Mouse (Mus musculus): ENCODE measurements at regions not wholly inside any gene's neighbourhood (a gene's known extent, or its start where the extent isn't known, plus 50 kb on each side); places are given as distances from the start of the nearest gene placed in this dataset.
A peak's percentile ranks its signal among the peaks of the same experiment; 100 is the strongest.

DNA sequence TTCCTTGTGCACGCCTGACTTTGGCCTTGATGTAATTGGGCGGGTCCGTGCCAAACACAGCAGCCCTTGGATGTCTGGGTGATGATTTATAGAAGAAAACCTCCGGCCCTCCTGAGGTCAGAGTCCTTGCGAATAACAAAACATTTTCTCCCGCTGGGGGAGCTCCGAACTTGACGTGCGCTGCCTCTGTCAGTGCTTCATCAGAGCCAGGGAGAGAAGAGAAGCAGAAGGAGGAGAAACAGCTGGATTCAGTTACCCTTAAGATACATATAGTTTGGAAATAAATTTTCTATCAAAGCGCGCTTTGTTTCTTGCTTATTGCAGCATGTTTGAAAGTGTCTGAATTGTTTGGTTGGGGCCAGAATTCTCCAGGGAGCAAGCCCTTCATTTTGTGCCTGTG lies 225.2 kb upstream of the Myocd start:
- no peak for DNase-seq (ENCODE audit: extremely low read depth, low read depth, low spot score)

DNA sequence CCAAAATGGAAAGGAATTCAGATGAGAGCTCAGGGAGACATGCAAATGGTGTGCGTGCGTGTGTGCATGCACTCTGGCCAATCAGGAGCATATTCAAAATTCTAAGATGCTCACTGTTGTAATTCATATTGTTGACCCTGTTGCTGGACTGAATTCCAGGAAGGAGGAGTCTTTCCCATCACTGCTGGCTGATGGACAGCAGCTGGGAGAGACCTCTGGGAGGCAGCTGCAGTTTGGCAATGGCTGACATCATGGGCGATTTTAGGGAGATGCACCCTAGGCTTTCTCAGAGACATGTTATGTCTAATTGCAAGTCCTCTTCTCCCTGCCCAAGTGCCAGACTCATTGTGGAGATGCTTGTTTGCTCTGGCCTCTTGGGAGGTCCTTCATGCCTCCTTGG lies 220.6 kb upstream of the Myocd start:
- no peak for DNase-seq (ENCODE audit: extremely low read depth, low read depth, low spot score)

DNA sequence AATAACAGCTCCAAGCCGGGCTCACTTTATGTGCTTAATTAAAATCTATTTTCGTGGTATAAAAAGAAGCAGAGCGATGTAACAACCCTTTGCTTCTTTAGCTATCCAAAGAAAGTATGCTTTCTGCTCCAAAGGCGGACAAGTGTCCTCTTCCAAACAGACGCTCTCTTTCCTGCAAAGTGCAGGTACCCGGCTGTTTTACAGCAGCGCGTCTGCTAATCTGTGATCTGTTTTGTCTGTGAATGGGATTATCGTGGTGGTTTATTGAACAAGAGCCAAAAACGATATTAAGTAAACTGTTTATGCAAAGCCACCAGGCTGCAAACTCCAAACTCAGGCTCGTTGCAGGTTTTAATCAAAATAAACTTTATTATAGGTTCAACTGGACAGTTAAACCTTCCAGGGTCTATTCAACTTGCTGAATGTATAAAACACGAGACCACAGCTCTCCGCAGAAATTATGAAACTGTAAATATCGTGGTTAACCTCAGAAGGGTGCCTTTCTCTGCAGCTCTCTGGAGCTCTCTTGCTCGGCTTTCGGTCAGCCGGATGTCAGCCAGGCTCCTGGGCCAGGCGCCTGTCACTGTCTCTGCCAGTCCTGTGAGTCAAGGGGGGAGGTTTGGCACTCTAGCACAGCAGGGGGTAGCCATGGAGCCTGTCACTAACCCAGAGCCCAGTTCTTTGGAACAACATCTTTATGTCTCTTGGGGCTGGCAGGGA lies 206.2 kb upstream of the Myocd start:
- DNase-seq (ENCODE audit: extremely low read depth, low read depth, low spot score) = no peak

DNA sequence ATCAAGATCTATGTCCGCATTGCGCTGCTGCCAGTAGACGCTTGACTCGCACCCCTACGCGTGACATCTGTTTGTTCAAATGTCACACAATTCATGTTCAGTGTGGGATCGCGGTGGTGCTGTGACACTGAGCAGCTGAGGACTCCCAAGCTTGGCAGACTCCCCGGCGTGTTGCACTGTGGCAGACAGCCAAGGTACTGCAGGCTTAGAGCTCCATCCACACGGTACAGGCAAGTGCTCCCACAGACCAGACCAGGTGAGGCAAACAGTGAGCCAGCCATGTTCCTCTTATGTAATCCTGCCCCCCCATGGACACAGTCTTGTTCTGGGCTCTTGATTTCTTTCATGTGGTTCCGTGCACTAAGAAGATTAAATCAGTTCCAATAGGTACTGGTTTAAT lies 205.5 kb upstream of the Myocd start:
- no peak for DNase-seq (ENCODE audit: extremely low read depth, low read depth, low spot score)

DNA sequence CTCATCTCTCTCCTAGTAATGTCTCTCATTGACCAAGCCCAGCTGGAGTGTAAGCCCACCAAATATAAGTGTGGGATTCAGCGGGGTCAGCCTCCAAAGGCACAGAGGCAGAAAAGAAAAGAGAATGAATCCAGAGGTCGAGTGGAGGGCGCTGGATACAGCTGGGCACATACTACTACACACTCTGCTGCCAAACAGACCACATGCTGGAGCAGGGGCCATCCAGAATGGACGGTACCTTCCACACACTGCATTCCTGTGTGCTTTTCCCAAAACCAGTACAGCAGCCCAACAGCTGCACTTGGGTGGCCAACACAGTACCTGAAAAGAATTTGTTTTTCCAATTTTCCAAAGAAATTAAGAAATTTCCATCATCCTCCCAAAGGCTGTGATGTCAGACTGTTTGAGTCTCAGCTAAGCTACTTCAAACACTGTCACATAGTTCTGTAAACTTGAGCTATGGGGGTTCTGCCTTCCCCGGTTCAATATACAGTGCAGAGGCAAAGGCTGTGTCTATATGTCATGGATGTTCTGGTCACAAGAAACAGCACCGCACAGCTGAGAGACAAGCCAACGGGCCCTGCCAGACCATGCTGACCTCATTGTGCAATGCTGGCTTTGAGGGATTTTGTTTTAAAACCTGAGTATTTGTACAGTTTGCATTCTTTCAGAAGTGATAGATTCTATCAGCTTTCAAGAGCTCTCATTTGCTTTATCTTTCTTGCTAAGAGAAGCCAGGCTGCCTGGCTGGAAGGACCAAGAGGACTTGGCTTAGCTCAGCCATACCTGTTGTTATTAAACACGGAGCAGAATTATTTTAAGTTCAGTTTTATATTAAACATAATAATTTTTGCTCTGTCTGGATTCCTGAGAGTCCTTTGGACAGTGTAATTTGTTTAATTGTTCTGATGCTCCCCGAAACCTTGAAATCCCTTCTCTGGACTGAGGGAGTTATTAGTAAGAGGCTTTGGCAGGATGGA lies 200.3 kb upstream of the Myocd start:
- no peak for DNase-seq (ENCODE audit: extremely low read depth, low read depth, low spot score)

DNA sequence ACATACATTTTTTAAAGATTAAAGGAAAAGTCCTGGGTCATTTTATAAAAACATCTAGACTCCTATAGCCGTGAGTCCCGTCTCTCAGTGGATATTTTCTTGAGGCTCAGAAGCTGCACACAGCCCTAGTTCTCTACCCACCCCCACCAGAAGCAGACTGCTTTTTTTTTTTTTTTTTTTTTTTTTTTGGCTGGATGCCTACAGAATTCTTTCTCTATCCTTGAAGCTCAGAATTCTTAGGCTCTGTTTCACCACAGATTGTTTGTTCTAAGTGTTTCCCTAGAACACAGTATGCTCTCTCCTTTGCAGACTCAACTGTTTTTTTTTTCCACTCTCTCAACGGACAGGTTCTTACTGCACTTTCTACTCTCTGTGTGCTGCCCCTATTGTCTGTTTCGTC lies 191.3 kb upstream of the Myocd start:
- DNase-seq (ENCODE audit: extremely low read depth, low read depth, low spot score) = no peak

DNA sequence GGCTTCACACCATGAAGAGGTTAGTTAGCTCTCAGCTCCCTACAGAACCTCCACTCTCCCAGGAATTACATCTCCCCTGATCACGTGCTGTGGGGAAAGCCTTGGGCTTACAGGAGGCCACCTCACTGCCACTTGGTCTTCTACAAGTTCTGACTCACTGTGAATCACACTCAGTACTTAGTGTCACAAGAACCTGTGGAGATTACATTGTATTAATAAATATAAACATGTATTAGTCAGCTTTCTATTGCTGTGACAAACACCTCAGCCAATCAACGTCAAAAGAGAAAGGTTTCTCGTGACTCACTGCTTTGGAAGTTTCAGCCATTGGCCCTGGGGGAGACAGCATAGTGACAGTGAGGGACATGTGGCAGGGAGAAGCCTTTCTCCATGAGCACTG lies 178.6 kb upstream of the Myocd start:
- no peak for DNase-seq (ENCODE audit: extremely low read depth, low read depth, low spot score)

DNA sequence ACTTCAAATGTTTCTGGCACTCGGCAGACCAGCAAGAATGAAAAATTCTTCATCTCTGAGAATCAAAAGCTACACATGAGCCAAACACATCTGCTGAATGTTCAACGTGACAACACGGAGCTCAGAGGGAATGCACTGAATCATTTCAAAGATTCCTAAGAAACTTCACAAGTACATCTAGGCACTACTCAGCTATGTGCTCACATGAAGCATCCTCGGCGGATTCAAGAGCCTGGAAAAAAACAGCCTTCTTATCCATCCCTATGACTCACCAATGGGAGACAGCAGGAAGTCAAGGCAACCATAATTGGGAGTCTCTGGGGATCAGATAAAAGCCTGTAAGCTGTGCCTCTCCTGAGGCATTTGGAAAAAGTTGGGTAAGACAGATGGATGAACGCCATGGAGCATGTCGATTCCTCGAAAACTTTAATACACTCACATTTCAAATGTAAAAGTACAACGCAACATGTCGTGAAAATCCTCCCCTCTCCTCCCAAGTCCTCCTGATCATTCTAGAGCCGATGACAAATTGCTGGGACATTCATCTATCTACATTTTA lies 173.8 kb upstream of the Myocd start:
- no peak for DNase-seq (ENCODE audit: extremely low read depth, low read depth, low spot score)

DNA sequence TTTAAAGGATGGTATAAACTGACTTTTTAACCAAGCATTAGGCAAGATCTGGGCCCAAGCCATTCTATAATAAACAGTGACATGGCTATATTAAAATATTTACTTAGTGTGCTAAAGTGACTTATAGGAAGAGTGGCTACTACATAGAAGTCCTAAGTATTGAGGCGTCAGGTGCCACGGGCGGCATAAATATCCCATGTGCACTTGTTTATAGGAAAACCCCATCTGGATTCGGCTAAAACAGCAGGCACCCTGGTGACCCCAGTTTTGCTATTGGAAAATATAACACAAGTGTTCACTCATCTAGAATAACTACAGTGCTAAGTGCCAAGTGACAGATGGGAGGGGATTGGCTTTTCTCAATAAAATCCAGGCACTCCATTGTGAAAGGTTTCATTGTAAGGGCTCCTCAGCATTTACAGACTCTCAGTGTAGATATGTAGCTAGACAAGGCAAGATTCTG lies 165.9 kb upstream of the Myocd start:
- DNase-seq (ENCODE audit: extremely low read depth, low read depth, low spot score) = no peak

DNA sequence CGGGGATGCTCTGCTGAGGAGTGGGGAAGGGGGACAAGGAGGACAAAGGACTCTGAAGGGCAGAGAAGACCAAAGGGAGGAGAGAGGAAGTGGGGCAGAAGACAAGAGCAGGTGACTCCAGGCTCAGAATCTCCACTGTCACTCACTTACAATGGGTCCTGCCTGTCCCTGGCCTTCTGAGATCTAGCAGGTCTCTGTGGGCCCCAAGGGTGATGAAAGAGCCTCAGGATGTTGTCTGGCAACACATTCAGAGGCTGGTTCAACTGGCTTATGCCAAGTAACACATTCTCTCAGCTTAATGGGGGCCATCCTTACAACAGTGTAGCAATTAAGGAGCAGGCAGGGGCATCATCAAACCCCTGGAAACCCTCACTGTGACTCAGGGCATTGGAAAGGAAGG lies 152.1 kb upstream of the Myocd start:
- DNase-seq (ENCODE audit: extremely low read depth, low read depth, low spot score) = no peak

DNA sequence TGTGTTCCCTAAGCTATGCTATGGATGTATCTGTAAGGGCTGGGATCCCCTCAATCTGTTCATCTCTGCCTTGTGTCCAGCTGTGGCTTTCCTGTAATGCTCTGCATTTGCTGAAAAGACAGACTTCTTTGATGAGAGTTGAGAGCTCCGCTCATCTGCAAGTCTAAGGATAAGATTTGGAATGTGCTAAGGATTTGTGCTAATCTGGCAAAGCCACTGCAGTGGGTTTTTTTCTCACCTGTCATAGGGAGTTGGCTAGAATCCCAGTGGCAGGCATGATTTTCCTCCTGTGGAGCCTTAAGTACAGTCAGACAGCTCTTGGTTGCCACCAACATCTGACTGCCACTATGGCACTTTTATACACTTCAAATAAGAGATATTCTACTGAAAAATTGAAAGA lies 138.8 kb upstream of the Myocd start:
- DNase-seq (ENCODE audit: extremely low read depth, low read depth, low spot score) = no peak

DNA sequence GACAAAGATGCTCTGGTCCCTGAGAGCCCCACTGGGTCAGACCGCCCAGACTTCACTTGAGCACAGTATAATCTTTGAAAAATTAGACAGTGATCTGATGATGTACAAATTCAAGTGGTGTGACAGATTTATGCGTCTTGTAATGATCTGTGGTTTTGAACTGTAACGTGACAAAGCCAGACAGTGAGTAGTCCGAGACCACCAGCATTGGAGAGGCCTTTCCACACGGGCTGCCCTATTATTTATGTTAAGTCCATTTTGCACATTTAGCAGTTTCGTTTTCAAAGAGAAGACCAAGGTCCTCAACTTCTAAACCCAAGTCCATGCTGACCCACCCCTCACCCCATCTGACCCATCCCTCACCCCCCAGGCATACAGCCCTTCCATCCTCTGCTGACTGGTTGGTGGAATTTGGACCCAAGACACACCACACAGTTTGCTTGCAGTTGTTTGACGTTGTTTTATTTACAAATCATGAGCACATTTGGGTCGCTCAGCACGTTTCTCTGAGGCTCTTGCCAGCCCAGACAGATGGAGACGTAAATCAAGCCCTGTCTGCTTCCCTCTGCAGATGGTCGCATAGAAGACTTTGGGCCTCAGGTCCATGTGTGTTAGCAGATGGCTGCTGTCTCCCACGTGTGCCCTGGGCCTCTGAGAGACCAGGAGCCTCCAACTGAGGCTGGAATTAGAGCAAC lies 132.8 kb upstream of the Myocd start:
- DNase-seq (ENCODE audit: extremely low read depth, low read depth, low spot score) = no peak

DNA sequence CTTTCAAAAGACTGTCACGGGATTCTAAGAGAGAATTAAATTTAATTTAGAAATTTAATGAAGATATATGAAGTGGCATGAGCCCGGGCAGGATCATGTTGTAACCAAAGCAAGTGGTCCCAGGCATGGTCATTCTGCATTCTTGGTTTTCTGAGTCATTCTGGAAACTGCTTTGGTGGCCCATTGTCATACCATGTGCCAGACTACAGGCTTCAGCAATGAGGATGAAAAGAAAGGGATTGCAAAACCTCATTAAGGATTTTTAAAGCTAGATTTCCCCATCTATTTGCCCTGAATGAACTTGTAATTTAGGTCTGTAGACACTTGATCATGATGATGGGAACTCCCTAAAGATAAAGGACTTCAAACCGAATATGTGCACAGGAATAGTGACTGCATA lies 119.4 kb upstream of the Myocd start:
- no peak for DNase-seq (ENCODE audit: extremely low read depth, low read depth, low spot score)

DNA sequence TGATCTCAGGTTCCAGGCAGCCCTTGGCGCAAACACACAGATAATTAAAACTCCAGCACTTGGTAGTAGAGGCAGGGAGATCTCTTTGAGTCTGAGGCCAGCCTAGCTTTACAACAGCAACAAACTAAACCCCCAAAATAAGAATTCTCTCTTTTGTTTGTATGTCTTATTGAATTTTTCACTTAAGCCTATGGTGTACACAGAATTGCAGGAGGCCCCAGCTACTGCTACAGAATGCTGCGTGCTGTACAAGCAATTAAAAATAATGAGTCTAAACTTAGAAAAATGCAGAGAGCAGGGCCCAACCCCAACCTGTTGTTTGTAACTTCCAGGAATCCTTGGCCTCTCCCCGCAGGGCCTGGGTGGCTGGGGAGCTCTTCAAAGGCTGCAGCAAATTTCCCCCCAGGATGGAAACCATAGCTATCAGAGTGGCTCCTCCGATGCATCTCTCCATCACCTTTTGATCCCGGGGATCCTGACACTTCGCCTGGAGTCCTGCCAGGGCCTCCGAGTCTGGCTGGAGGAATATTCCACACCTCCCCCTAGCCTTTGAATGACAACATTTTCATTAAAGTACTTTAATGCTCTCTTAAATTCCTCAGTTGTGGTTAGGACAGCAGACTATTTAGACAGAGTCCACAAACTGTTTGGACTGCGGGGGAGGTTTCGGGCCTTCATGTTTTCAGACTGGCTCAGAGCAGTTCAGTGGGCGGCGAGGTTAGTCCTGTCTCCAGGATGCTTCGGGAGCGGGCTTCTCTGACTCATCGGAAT lies 116.7 kb upstream of the Myocd start:
- DNase-seq (ENCODE audit: extremely low read depth, low read depth, low spot score) = no peak

DNA sequence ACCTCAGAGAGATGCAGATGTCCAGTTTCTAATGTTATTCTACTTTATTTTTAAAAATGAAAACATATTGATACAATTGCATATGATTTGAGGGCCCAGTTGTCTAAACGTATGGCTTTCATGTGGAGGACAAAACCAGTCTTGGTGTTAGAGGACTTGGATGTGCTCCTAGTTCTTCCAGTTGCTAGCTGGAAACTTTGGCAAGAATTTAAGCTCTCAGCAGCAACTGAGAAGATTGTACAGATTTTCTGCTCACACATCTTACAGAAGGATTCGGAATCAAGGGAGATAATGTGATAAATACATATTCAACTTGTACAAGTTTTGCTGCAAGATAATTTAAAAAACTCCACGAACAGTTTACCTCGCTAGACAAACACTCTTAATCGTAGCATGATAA lies 105.6 kb upstream of the Myocd start:
- no peak for DNase-seq (ENCODE audit: extremely low read depth, low read depth, low spot score)

DNA sequence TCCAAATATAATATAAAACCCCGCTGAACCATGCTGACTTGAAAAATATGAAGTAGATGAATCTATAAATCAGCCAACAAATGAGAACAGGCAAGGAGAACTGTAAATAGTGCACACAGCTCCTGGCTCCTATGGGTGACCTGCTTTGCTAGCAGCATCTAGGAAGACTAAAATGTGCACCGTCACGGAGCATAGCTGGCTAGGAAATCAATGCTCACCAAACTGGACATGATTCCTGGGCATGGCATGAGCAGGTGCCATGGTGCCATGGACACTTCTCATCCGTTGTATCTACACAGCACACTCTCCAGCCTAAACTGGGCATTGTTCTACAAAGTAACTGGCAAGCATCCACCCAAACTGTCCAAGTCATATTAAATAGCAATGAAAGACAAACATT lies 103.3 kb upstream of the Myocd start:
- DNase-seq (ENCODE audit: extremely low read depth, low read depth, low spot score) = no peak

DNA sequence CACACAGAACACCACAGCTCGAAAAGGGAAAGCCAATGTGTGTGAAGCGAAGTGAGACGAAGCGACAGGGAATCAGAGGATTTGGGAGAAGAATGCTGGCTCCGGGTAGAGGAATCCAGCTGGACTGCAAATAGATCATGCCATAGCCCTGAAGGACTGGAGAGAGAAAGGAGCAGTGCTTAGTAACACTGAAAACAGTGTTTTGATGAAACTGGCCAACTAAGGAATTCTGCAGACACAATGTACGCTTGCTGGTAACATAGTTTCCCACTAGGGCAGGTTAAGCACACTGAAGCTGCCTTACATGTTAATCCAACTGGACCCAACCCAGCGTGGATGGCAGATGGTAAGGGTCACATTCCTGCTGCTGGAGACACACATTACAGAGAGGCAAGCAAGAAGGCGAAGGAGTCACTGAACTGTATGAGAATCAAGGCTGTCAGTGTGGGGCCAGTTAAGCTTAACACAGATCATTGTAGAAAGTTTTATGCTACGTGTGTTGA lies 102.6 kb upstream of the Myocd start:
- DNase-seq (ENCODE audit: extremely low read depth, low read depth, low spot score) = no peak

DNA sequence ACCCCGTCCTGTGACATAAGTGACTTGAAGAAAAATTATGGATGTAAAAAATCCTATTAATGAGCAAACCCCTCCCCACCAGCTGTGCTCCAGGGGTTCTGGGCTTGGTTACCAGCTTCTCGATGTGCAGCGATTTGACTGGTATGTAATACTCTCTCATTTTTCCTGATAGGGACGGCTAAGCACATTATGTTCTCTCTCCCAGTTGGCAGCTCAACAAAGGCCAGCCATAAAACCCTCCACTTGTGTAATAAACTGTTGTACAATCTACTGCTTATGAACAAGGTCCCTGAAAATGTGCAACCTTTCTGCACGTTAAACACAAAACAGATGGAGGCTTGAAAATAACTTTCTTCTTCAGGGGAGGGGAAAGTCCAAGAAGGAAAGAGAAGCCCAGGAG lies 98.0 kb upstream of the Myocd start:
- DNase-seq (ENCODE audit: extremely low read depth, low read depth, low spot score) = peak; percentile 10

DNA sequence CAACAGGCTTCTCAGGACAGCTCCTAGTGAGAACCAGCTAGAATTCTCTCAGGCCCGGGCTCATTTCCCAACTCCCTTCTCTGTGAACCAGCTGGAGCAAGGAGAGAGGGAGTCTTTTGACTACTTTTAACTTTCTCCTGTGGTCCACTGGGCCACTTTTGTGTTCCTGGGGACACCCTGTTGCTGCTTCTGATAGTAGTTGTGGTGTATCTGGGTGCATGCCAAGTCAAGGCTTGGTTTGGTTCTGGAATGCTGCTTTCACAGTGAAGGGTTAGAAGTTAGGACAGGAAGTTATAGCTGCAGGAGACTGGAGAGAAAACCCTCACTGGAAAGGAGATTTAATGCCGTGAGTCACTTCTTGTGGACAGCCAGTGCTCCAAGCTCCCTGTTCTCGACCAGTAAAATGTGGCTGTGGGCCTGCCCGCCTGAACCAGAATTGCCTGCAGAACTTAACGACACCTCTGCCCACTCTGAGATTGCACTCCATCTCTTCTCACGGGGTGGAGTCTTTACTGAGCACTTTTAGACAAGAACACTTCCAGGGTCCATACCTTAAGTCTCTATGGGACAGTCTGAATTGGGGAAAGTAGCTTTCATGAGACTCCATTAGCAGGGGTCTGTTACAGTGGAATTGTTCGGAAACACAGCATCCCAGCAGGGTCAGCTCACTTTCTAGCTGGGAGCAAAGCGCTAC lies 97.0 kb upstream of the Myocd start:
- DNase-seq (ENCODE audit: extremely low read depth, low read depth, low spot score) = no peak

Measured in fat pad, adult 2 months (tissue).